Mouse (Mus musculus) megakaryocyte progenitor cell, adult 5-6 weeks (primary cell): ENCODE results near the gene A730071L15Rik. TPM values are rescaled to one million over a fixed set of nuclear protein-coding genes. Genes with fewer than 3 reads are reported as not detected.

ENCODE experiments used
- ATAC-seq: replicated peaks from 2 replicates; pipeline ENCODE4 v1.8.0; 2016; ENCODE audit warnings: mild to moderate bottlenecking, moderate TSS enrichment, inconsistent platforms; ENCODE audit not compliant: poor library complexity
- total RNA-seq, 2 experiments: library from RNA; stranded (forward) in 1 of 2; stranded (reverse) in 1 of 2; fragments of 157-497, 149-512 nt in 1 of 2; fragments of 200-1000 nt in 1 of 2; gene quantifications; 2 replicates each; pipeline versions ENCODE4 v1.2.3 to v1.2.4; 2015 to 2017

A730071L15Rik gene
- total RNA-seq, 2 experiments from 2014 or later = 0.67 to 1.7 TPM

GRCm38 (mm10) chr11:6180811-6181399 lies 18.9 kb upstream of the A730071L15Rik start:
- ATAC-seq = no peak

- ATAC-seq = no peak
Observed at GRCm38 (mm10) chr11:6183246-6183645, 16.6 kb upstream of the A730071L15Rik start.

GRCm38 (mm10) chr11:6184202-6184935 lies 15.5 kb upstream of the A730071L15Rik start:
- ATAC-seq = peak; percentile 59

- no peak for ATAC-seq
Observed at GRCm38 (mm10) chr11:6187399-6187798, 12.4 kb upstream of the A730071L15Rik start.

GRCm38 (mm10) chr11:6187878-6188277 lies 12.0 kb upstream of the A730071L15Rik start:
- ATAC-seq = peak; percentile 91

- ATAC-seq = no peak
Observed at GRCm38 (mm10) chr11:6196780-6197179, 3.0 kb upstream of the A730071L15Rik start.

GRCm38 (mm10) chr11:6198449-6198848 lies 1.4 kb upstream of the A730071L15Rik start:
- ATAC-seq = no peak

- peak; percentile 92 for ATAC-seq
Observed at GRCm38 (mm10) chr11:6200087-6200569, 299 bp downstream of the A730071L15Rik start, which contains the start of gene Nudcd3. Gene Nudcd3, minus strand, starts transcription at chr11:6200415.

GRCm38 (mm10) chr11:6200570-6200969 lies 741 bp downstream of the A730071L15Rik start:
- ATAC-seq = no peak

- ATAC-seq = peak; percentile 63
Observed at GRCm38 (mm10) chr11:6207090-6207489, 7.3 kb downstream of the A730071L15Rik start.

GRCm38 (mm10) chr11:6208158-6208557 lies 8.3 kb downstream of the A730071L15Rik start:
- ATAC-seq = no peak

GRCm38 (mm10) chr11:6216834-6217233 lies 17.0 kb downstream of the A730071L15Rik start:
- ATAC-seq = no peak

- no peak for ATAC-seq
Observed at GRCm38 (mm10) chr11:6218189-6218896, 18.5 kb downstream of the A730071L15Rik start.

- no peak for ATAC-seq
Observed at GRCm38 (mm10) chr11:6219967-6220366, 20.1 kb downstream of the A730071L15Rik start.

- ATAC-seq = no peak
Observed at GRCm38 (mm10) chr11:6222187-6222586, 22.4 kb downstream of the A730071L15Rik start.

- ATAC-seq = no peak
Observed at GRCm38 (mm10) chr11:6224541-6225229, 24.9 kb downstream of the A730071L15Rik start.

- no peak for ATAC-seq
Observed at GRCm38 (mm10) chr11:6230012-6230411, 30.2 kb downstream of the A730071L15Rik start, which contains the start of gene Npc1l1. Gene Npc1l1, minus strand, starts transcription at chr11:6230143.

GRCm38 (mm10) chr11:6233025-6233424 lies 33.2 kb downstream of the A730071L15Rik start:
- no peak for ATAC-seq

- no peak for ATAC-seq
Observed at GRCm38 (mm10) chr11:6244707-6245106, 44.9 kb downstream of the A730071L15Rik start.
